Mouse (Mus musculus) liver, postnatal 0 days (tissue): ENCODE measurements around the gene Thsd4.

Source experiments
- CTCF ChIP-seq: sonication (generic); IDR thresholded peaks from 2 replicates; pipeline ENCODE4 v1.5.1; 2016; ENCODE audit warnings: antibody characterized with exemption, low read depth
- EP300 ChIP-seq: IDR thresholded peaks from 2 replicates; pipeline ENCODE4 v1.6.1; 2016; ENCODE audit warnings: antibody characterized with exemption, low read depth, mild to moderate bottlenecking

GRCm38 (mm10) chr9:60477991-60478750 lies 43.7 kb downstream of the Thsd4 start:
- TF ChIP-seq CTCF = no peak
- TF ChIP-seq EP300 = no peak
